Mouse (Mus musculus): Measurements from ENCODE around the gene Zfp536. TPM values are rescaled to one million over a fixed set of nuclear protein-coding genes. Genes with fewer than 3 reads are reported as not detected.

Zfp536 gene
- polyA plus RNA-seq, 1 experiment from 2014 or later, result 7.2 TPM

DNA sequence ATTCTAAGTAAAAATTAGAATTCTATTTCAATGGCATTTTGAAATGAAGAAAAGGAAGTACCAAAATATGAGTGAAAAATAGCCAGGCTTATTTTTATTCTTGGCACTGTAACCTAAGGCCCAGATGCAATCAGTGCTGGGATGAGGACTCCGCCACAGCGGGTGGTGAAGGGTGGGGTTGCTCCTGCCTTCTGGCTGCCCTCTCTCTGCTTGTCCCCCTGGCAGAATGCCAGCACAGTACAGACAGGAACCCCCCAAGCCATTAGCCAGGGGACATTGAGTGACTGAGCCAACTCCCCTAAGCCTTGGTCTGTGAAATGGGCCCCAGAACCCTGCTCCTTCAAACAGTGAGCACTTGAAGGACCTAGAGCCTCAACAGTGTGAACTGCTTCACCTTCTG is 245.6 kb downstream of the Zfp536 start:
- ATAC-seq (ENCODE audit: low read depth) (peak; percentile 50; the same call in 1 of the 2 replicates), DNase-seq (ENCODE audit: low spot score) (peak; percentile 41)
- no peaks in the 10 kb centered on the region for H3K9me3 ChIP-seq (ENCODE audit: control insufficient read depth, low read length)
- no peak overlapping the region for H3K9ac ChIP-seq (ENCODE audit: low read depth, low read length)
- H3K27me3 ChIP-seq (replicated peaks; ENCODE audit: control insufficient read depth, insufficient read depth, low read length), result no peaks in the 10 kb centered on the region
- H3K4me2 ChIP-seq (ENCODE audit: low read depth, low read length), result no peak overlapping the region
- H3K36me3 ChIP-seq (ENCODE audit: control insufficient read depth, insufficient read depth, low read length), result no peaks in the 10 kb centered on the region
- 68% methylated on average over 2 of the region's 2 CpGs for WGBS
- H3K27ac ChIP-seq (replicated peaks; ENCODE audit: low read depth, low read length), result no peak overlapping the region
- H3K4me3 ChIP-seq (ENCODE audit: low read depth, low read length), result no peak overlapping the region
- 0 out of 2 replicates have a peak, but pooled peaks cover 5% of the 10 kb centered on the region for H3K4me1 ChIP-seq (ENCODE audit: control insufficient read depth, insufficient read depth, low read length)

DNA sequence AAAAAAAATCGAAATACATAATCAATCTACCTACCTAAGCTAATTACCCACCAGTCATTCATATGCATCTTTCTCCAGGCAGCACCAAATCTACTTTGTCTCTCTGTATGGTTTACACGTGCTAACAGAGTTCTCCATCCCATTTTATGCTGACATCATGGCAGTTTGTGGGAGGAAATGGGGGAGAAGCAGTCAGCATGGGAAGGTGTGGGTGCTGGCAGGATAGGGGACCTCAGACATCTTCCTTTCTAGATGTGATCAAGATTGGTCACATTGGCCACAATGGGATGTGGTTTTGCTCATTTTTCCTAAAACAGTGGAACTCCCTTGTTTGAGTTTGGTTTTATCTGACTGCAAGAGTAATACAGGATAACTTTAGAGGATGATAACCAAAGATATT is 252.0 kb downstream of the Zfp536 start:
- Histone ChIP-seq H3K4me2 (ENCODE audit: low read depth, low read length) (no peak overlapping the region), H3K9ac (ENCODE audit: low read depth, low read length) (no peak overlapping the region), H3K9me3 (ENCODE audit: control insufficient read depth, low read length) (no peaks in the 10 kb centered on the region), H3K27ac (replicated peaks; ENCODE audit: low read depth, low read length) (no peak overlapping the region), H3K4me1 (ENCODE audit: control insufficient read depth, insufficient read depth, low read length) (no peaks in the 10 kb centered on the region; the same call in 1 of the 2 replicates), H3K4me3 (ENCODE audit: low read depth, low read length) (no peak overlapping the region), H3K27me3 (replicated peaks; ENCODE audit: control insufficient read depth, insufficient read depth, low read length) (no peaks in the 10 kb centered on the region), H3K36me3 (ENCODE audit: control insufficient read depth, insufficient read depth, low read length) (no peaks in the 10 kb centered on the region)
- no peak for ATAC-seq (ENCODE audit: low read depth)
- no peak for DNase-seq (ENCODE audit: low spot score)
- 65% methylated on average over 2 of the region's 2 CpGs for WGBS

DNA sequence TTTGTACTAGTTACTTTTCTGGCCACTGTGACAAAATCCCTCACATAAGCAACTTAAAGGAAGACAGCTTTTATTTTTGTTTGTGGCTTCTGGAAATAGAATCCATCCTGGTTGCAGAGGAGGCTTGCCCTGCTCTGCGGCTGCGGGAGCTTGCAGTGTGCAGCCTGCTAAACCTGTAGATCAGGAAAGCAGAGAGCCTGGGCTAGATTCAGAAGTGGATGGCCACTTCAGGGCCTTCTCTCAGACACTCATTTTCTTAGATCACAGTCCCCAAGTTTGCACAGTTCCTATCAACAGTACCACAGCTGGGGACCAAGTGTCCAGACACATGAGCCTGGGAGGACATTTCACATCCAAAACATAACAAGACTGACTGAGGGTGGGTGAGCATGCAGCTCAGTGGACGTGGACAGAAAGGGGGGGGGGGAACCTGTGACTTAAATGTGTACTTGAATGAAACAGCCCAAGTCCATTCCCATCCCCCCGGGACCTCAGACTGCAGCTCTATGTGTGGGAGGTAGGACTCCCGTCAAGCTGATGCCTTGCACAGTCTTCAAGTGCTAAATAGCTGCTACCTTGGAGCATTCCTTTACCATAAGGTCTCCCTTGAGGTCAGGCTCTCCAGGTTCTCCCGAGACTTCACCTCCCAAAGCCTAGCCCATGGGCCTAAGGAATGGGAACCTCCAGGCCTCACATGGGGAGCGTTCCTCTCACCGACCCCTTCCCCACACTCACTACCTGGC is 262.3 kb downstream of the Zfp536 start:
- no peak overlapping the region for H3K4me3 ChIP-seq (ENCODE audit: low read depth, low read length)
- H3K27ac ChIP-seq (replicated peaks; ENCODE audit: low read depth, low read length), result no peak overlapping the region
- H3K4me2 ChIP-seq (ENCODE audit: low read depth, low read length), result no peak overlapping the region
- no peaks in the 10 kb centered on the region for H3K9me3 ChIP-seq (ENCODE audit: control insufficient read depth, low read length)
- H3K4me1 ChIP-seq (ENCODE audit: control insufficient read depth, insufficient read depth, low read length), result peaks cover 8% of the 10 kb centered on the region
- ATAC-seq (ENCODE audit: low read depth) (no peak), DNase-seq (ENCODE audit: low spot score) (no peak)
- no peak overlapping the region for H3K9ac ChIP-seq (ENCODE audit: low read depth, low read length)
- H3K27me3 ChIP-seq (replicated peaks; ENCODE audit: control insufficient read depth, insufficient read depth, low read length), result no peaks in the 10 kb centered on the region
- H3K36me3 ChIP-seq (ENCODE audit: control insufficient read depth, insufficient read depth, low read length), result no peaks in the 10 kb centered on the region
- 56% methylated on average over 8 of the region's 8 CpGs for WGBS

DNA sequence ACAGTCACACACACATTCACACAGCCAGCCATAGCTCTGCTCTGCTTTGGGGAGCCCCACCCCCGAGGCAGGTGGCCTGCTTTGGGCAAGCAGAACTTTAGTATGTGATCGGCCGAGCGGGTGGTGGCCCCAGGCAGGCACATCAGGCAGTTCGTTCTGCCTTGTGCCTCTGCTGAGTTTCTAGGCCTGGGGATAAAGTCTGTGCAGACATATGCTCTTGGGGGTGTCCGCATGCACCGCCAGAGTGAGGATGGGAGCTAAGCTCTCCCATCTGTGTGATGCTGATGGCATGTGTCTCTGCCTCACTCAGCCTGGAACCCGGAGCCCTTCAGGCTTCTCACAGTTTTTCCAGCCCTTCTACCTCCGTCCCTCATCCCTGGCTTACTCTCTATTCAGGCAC is 263.7 kb downstream of the Zfp536 start:
- Histone ChIP-seq H3K9ac (ENCODE audit: low read depth, low read length) (no peak overlapping the region), H3K27me3 (replicated peaks; ENCODE audit: control insufficient read depth, insufficient read depth, low read length) (no peaks in the 10 kb centered on the region), H3K27ac (replicated peaks; ENCODE audit: low read depth, low read length) (no peak overlapping the region), H3K9me3 (ENCODE audit: control insufficient read depth, low read length) (no peaks in the 10 kb centered on the region), H3K4me1 (ENCODE audit: control insufficient read depth, insufficient read depth, low read length) (peaks cover 5% of the 10 kb centered on the region), H3K4me3 (ENCODE audit: low read depth, low read length) (no peak overlapping the region), H3K36me3 (ENCODE audit: control insufficient read depth, insufficient read depth, low read length) (no peaks in the 10 kb centered on the region), H3K4me2 (ENCODE audit: low read depth, low read length) (no peak overlapping the region)
- ATAC-seq (ENCODE audit: low read depth) (no peak), DNase-seq (ENCODE audit: low spot score) (no peak)
- whole genome bisulfite sequencing, result 64% methylated on average over 9 of the region's 9 CpGs

DNA sequence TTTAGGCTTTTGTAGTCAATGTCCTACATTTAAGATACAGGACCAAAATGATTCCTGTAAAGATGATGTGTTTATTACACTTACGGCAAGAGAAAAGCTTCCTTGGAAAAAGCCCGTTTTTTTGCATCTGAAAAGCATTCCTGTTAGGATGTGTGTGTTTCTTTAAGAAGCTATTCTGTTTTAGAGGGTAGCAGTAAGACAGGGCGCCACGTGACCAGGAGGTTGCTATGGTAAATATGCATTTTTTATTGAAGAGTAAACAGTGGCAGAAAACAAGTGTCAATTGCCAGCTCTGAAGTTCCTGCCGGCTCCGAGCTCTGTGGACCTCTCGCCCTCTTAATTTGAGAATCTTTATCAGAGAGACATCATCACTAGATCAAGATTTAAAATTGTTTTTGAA is 267.9 kb downstream of the Zfp536 start:
- WGBS, result 69% methylated on average over 7 of the region's 7 CpGs
- DNase-seq (ENCODE audit: low spot score) (no peak), ATAC-seq (ENCODE audit: low read depth) (no peak)
- Histone ChIP-seq H3K4me3 (ENCODE audit: low read depth, low read length) (no peak overlapping the region), H3K4me1 (ENCODE audit: control insufficient read depth, insufficient read depth, low read length) (no peaks in the 10 kb centered on the region), H3K4me2 (ENCODE audit: low read depth, low read length) (no peak overlapping the region), H3K27ac (replicated peaks; ENCODE audit: low read depth, low read length) (no peak overlapping the region), H3K9ac (ENCODE audit: low read depth, low read length) (no peak overlapping the region), H3K36me3 (ENCODE audit: control insufficient read depth, insufficient read depth, low read length) (no peaks in the 10 kb centered on the region), H3K9me3 (ENCODE audit: control insufficient read depth, low read length) (no peaks in the 10 kb centered on the region), H3K27me3 (replicated peaks; ENCODE audit: control insufficient read depth, insufficient read depth, low read length) (no peaks in the 10 kb centered on the region)

DNA sequence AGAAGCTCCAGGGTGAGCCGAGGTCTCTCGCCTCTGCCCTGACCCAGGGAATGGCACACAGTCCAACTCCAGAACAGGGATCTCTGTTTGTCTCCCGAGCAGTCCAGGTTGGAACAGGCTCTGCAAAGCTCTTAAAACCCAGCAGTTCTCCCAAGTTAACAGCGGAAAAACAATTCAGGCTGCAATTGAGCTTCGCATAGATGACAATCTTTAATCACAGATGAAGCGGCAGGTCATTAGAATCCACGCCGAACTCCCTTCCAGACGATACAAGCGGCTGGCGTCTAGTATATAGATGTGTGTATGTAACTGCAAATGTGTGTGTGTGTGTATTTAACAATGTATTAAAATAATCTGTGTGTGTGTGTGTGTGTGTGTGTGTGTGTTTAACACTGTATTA is 268.3 kb downstream of the Zfp536 start:
- H3K27me3 ChIP-seq (replicated peaks; ENCODE audit: control insufficient read depth, insufficient read depth, low read length), result no peaks in the 10 kb centered on the region
- H3K4me1 ChIP-seq (ENCODE audit: control insufficient read depth, insufficient read depth, low read length), result no peaks in the 10 kb centered on the region
- 80% methylated on average over 11 of the region's 11 CpGs for WGBS
- no peak overlapping the region for H3K27ac ChIP-seq (replicated peaks; ENCODE audit: low read depth, low read length)
- DNase-seq (ENCODE audit: low spot score) (no peak), ATAC-seq (ENCODE audit: low read depth) (no peak)
- no peaks in the 10 kb centered on the region for H3K9me3 ChIP-seq (ENCODE audit: control insufficient read depth, low read length)
- H3K4me3 ChIP-seq (ENCODE audit: low read depth, low read length), result no peak overlapping the region
- H3K4me2 ChIP-seq (ENCODE audit: low read depth, low read length), result no peak overlapping the region
- no peaks in the 10 kb centered on the region for H3K36me3 ChIP-seq (ENCODE audit: control insufficient read depth, insufficient read depth, low read length)
- no peak overlapping the region for H3K9ac ChIP-seq (ENCODE audit: low read depth, low read length)

DNA sequence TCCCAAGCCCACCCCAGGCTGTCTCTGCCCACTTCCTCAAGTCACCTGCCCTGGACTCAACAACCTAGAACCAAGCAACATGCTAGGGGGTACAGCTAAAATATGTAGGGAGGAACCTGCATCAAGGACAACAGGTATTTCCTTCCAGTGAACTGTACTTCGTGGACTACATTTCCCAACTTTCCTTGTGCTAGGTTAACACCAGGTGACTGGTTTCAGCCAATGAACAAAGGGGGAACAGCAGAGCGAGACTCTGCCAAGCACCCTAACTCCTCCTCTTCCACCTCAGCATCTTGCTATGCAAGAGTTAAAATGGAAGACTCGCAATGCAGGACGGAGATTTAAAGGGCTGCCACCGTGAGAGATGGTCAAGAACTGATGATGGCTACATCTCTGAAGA is 274.6 kb downstream of the Zfp536 start:
- no peaks in the 10 kb centered on the region for H3K4me1 ChIP-seq (ENCODE audit: control insufficient read depth, insufficient read depth, low read length)
- H3K27ac ChIP-seq (replicated peaks; ENCODE audit: low read depth, low read length), result no peak overlapping the region
- no peak overlapping the region for H3K9ac ChIP-seq (ENCODE audit: low read depth, low read length)
- no peaks in the 10 kb centered on the region for H3K36me3 ChIP-seq (ENCODE audit: control insufficient read depth, insufficient read depth, low read length)
- no peaks in the 10 kb centered on the region for H3K27me3 ChIP-seq (replicated peaks; ENCODE audit: control insufficient read depth, insufficient read depth, low read length)
- H3K4me2 ChIP-seq (ENCODE audit: low read depth, low read length), result no peak overlapping the region
- H3K9me3 ChIP-seq (ENCODE audit: control insufficient read depth, low read length), result no peaks in the 10 kb centered on the region
- 61% methylated on average over 5 of the region's 5 CpGs for WGBS
- DNase-seq (ENCODE audit: low spot score), result no peak
- no peak for ATAC-seq (ENCODE audit: low read depth)
- H3K4me3 ChIP-seq (ENCODE audit: low read depth, low read length), result no peak overlapping the region

DNA sequence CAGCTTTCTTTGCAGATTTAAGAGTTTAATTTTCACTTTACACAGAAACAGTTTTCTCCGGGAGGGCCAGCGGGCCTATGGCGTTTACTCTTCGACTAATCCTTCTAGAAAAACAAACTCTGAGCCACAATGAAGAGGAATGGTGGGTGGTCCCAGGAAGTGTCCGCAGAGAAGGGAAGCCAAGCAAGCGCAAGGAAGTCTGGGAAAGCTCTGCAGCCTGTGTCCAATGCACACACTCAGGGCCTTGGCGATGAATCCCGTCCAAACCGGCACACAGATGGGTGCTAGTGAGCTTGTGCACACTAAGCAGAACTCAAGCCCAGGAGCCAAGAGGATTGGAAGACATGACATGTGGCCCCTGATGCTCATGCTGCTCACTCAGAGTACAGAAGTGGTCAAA is 276.9 kb downstream of the Zfp536 start:
- H3K27ac ChIP-seq (replicated peaks; ENCODE audit: low read depth, low read length), result no peak overlapping the region
- ATAC-seq (ENCODE audit: low read depth) (no peak), DNase-seq (ENCODE audit: low spot score) (no peak)
- 59% methylated on average over 9 of the region's 9 CpGs for WGBS
- no peak overlapping the region for H3K9ac ChIP-seq (ENCODE audit: low read depth, low read length)
- no peaks in the 10 kb centered on the region for H3K36me3 ChIP-seq (ENCODE audit: control insufficient read depth, insufficient read depth, low read length)
- no peaks in the 10 kb centered on the region for H3K27me3 ChIP-seq (replicated peaks; ENCODE audit: control insufficient read depth, insufficient read depth, low read length)
- no peak overlapping the region for H3K4me3 ChIP-seq (ENCODE audit: low read depth, low read length)
- no peaks in the 10 kb centered on the region for H3K4me1 ChIP-seq (ENCODE audit: control insufficient read depth, insufficient read depth, low read length)
- H3K4me2 ChIP-seq (ENCODE audit: low read depth, low read length), result no peak overlapping the region
- no peaks in the 10 kb centered on the region for H3K9me3 ChIP-seq (ENCODE audit: control insufficient read depth, low read length)

DNA sequence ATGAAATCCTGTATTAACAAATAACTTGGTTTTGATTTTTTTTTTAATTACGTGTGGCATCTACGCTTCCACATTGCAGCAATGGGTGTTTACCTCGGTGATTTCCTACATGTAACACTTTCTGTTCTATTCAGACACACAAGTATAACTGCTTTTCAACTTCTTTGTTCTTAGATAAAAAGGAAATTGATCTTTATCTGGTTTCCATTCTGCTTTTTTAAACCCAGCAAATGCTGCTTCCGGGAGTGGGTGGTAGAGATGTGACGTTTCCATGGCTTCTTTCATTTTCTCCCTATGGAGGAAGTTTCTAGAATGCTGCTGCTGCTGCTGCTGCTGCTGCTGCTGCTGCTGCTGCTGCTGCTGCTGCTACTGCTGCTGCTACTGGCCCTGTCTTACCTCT is 283.1 kb downstream of the Zfp536 start:
- H3K4me1 ChIP-seq (ENCODE audit: control insufficient read depth, insufficient read depth, low read length), result no peaks in the 10 kb centered on the region
- H3K4me2 ChIP-seq (ENCODE audit: low read depth, low read length), result no peak overlapping the region
- H3K9ac ChIP-seq (ENCODE audit: low read depth, low read length), result no peak overlapping the region
- WGBS, result 63% methylated on average over 5 of the region's 5 CpGs
- no peaks in the 10 kb centered on the region for H3K27me3 ChIP-seq (replicated peaks; ENCODE audit: control insufficient read depth, insufficient read depth, low read length)
- DNase-seq (ENCODE audit: low spot score) (no peak), ATAC-seq (ENCODE audit: low read depth) (no peak)
- no peaks in the 10 kb centered on the region for H3K36me3 ChIP-seq (ENCODE audit: control insufficient read depth, insufficient read depth, low read length)
- no peaks in the 10 kb centered on the region for H3K9me3 ChIP-seq (ENCODE audit: control insufficient read depth, low read length)
- H3K4me3 ChIP-seq (ENCODE audit: low read depth, low read length), result no peak overlapping the region
- H3K27ac ChIP-seq (replicated peaks; ENCODE audit: low read depth, low read length), result no peak overlapping the region
